Mouse (Mus musculus) forebrain, embryonic 10.5 days (tissue): ENCODE data around the gene Timp3. TPM values are rescaled to one million over a fixed set of nuclear protein-coding genes. Genes with fewer than 3 reads are reported as not detected.

Experiments used
- DNase-seq: peaks from one replicate; pipeline ENCODE4 v3.0.0-alpha.2; 2017; ENCODE audit warnings: low spot score; ENCODE audit errors: extremely low spot score
- H3K27ac ChIP-seq: fragments of 300-500 bp; sonication (generic); 2 replicates; pipeline ENCODE4 v1.5.1; 2016; ENCODE audit warnings: mild to moderate bottlenecking
- H3K27me3 ChIP-seq: fragments of 300-500 bp; sonication (generic); 2 replicates; pipeline ENCODE4 v1.6.1; 2016; ENCODE audit warnings: mild to moderate bottlenecking; ENCODE audit not compliant: poor library complexity, severe bottlenecking
- H3K36me3 ChIP-seq: fragments of 300-500 bp; sonication (generic); replicated peaks from 2 replicates; pipeline ENCODE4 v1.6.1; 2016; ENCODE audit warnings: mild to moderate bottlenecking, moderate library complexity
- H3K4me1 ChIP-seq: fragments of 300-500 bp; sonication (generic); 2 replicates; pipeline ENCODE4 v1.6.1; 2016
- H3K4me3 ChIP-seq: fragments of 300-500 bp; sonication (generic); 2 replicates; pipeline ENCODE4 v1.5.1; 2016; ENCODE audit warnings: mild to moderate bottlenecking, moderate library complexity
- H3K9me3 ChIP-seq: fragments of 300-500 bp; sonication (generic); 2 replicates; pipeline ENCODE4 v1.6.1; 2016; ENCODE audit warnings: mild to moderate bottlenecking, moderate library complexity
- WGBS: fragments of 180-500 bp; shearing (Covaris S2); methylation state at CpG from one replicate; pipeline ENCODE4 v1.1.7; 2016; 5-methylcytosine and 5-hydroxymethylcytosine counted together
- polyA plus RNA-seq: library from polyadenylated mRNA; unstranded; fragments of >200 nt; fragmentation: Nextera tagmentation; extraction: Ambion mirVana; gene quantifications from 2 replicates; pipeline ENCODE4 v1.2.1, GENCODE M21; 2016

Gene Timp3
- polyA plus RNA-seq, result 22.1 and 22.4 TPM in 2 replicates

DNA sequence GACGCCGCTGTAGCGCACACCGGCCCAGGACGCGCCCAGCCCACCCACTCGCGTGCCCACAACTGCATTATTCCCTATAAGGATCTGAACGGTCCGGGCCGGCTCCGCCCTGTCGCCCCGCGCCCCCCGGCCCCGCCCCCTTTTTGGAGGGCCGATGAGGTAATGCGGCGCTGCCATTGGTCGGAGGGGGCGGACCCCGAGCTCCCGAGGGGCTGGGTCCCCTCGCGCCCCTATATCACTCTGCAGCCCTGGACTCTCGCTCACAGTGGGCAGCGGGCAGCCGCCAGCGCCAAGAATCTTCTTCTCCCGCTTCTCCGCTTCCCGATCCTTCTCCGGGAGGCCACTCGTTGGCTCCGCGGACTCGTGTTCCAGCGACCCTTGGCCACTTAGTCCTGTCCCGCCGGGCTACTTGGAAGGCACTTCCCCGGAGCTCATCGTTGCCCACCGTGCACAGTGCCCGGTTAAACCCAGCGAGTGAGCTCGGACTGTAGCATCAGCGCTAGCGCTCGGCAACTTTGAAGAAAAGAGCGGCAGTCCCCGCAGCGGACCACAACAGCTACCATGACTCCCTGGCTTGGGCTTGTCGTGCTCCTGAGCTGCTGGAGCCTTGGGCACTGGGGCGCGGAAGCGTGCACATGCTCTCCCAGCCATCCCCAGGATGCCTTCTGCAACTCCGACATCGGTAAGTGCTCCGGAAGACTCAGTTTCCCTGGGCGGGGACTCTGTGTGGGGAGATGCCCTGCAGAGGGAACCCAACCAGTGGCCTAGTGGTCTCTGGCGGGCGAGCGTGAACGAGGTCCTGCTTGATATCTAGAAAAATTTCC, at the start of gene Timp3:
Timp3 (plus strand) TSS at position 80 of the 824 bp plus-strand sequence.
- Histone ChIP-seq H3K4me1 (peaks cover 72% of the 10 kb centered on the region), H3K27me3 (peaks cover 72% of the 10 kb centered on the region), H3K4me3 (peak within 1 kb of the TSS; percentile 70), H3K9me3 (no peaks in the 10 kb centered on the region), H3K27ac (peak within 1 kb of the TSS; percentile 85), H3K36me3 (no peaks in the 10 kb centered on the region)
- WGBS, result under 1% methylated on average over 64 of the region's 65 CpGs
- peak; percentile 81 for DNase-seq

DNA sequence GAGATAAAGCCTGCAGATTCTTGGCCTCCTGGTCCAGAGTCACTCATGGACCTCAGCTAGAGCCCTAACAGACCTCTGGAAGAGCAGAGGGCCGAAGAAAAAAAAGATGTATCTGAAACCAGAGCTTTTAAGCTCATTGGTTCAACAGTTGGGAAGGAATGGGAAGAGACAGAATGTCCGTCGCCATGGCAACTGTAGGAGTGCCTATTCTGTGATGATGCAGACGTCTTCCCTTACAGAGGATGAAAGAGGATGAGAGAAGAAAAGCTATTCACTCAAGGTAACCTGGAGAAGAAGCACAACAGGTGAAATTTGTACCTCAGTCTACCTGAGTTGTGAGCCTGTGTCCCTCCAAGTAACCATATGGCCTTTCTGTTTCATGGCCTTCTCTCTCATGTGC, 44.0 kb upstream of the Timp3 start:
- H3K4me3 ChIP-seq, result no peak overlapping the region
- no peaks in the 10 kb centered on the region for H3K9me3 ChIP-seq
- no peak for DNase-seq
- H3K27me3 ChIP-seq, result no peaks in the 10 kb centered on the region
- no peaks in the 10 kb centered on the region for H3K4me1 ChIP-seq
- no peak overlapping the region for H3K27ac ChIP-seq
- H3K36me3 ChIP-seq, result no peaks in the 10 kb centered on the region
- 56% methylated on average over 4 of the region's 4 CpGs for WGBS

DNA sequence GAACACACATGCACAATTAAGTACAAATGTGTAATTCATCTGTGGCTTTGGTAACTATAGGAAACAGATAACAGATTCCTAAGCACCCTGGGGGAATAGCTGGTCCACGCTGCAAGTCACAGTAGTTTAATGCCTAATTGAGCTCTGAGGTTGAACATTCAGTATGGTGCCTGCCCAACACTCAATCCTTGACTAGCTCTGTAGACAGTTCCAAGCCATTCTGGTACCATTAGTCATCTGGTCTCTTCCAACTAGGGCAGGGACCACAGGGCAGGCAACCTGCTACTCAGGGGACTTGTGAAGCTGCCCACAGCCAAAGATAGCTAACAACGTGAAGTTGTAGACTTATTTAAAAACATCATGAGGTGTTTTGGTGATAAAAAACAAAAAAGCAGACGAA, 43.1 kb upstream of the Timp3 start:
- WGBS, result 87% methylated on average over 3 of the region's 3 CpGs
- no peak for DNase-seq
- H3K27ac ChIP-seq, result no peak overlapping the region

DNA sequence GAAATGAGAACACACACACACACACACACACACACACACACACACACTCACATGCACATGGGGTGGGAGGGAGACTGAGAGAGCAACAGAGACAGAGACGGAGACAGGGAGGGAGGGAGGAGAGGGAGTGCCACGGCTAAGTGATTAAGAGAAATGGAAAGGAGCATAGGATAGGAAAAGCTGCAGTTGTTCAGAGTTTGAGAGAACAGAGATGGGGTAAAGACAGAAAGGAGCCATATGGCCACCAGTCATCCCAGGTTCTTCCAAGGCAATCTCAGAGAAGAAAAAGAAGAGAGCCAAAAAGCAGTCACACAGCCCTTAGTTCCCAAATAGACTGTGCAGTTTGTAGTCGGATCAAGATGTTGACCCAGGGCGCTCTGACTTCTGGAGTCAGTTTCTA, 42.1 kb upstream of the Timp3 start:
- 80% methylated on average over 4 of the region's 4 CpGs for WGBS
- DNase-seq, result no peak
- Histone ChIP-seq H3K36me3 (no peaks in the 10 kb centered on the region), H3K4me1 (no peaks in the 10 kb centered on the region), H3K27ac (no peak overlapping the region), H3K9me3 (no peaks in the 10 kb centered on the region), H3K27me3 (no peaks in the 10 kb centered on the region), H3K4me3 (no peak overlapping the region)

More for the DNA sequence above, 43.1 kb upstream of the Timp3 start:
- Histone ChIP-seq H3K4me3 (no peak overlapping the region), H3K9me3 (no peaks in the 10 kb centered on the region), H3K4me1 (no peaks in the 10 kb centered on the region), H3K36me3 (no peaks in the 10 kb centered on the region), H3K27me3 (no peaks in the 10 kb centered on the region)

DNA sequence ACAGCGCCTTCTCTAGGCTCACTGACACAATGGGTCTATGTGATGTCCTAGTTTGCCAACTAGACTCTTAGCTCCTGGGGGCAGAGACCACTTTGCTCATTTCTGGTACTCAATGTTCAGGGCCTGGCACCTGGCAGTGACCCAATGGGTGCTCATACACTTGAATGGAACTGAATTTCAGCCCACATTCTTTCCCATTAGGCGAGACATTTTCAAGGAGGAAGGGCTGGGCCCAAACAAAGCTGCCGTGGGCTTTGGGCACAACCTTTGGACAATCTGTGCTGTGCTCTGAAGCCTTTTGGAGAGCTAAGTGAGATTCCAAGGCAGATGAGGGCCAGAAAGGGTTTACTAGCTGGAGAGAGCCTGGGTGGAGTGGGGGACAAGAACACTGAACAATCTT, 41.2 kb upstream of the Timp3 start:
- no peak overlapping the region for H3K27ac ChIP-seq
- H3K4me3 ChIP-seq, result no peak overlapping the region
- H3K4me1 ChIP-seq, result no peaks in the 10 kb centered on the region
- H3K27me3 ChIP-seq, result no peaks in the 10 kb centered on the region
- no peak for DNase-seq
- H3K9me3 ChIP-seq, result no peaks in the 10 kb centered on the region
- no peaks in the 10 kb centered on the region for H3K36me3 ChIP-seq
- 89% methylated on average over 3 of the region's 3 CpGs for WGBS

DNA sequence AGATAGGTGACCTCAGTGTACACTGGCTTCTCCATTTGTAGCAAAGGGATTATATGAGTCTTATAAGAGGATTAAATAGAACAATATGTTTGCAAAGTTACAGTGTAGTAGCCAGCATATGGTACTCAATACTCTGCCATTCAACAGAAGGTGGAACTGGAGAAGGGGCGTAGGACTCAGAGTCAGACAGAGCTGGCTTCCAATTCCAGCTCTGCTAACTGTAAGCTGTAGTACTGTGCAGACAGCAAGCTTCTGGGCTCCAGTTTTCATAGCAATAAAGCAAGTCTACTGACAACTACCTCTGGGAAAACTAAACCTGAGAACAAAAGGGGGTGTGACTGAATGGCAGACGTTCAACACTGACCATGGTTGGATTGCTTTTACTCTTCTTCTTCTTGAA, 38.4 kb upstream of the Timp3 start:
- no peak overlapping the region for H3K27ac ChIP-seq
- WGBS, result 88% methylated on average over 2 of the region's 2 CpGs
- no peaks in the 10 kb centered on the region for H3K27me3 ChIP-seq

DNA sequence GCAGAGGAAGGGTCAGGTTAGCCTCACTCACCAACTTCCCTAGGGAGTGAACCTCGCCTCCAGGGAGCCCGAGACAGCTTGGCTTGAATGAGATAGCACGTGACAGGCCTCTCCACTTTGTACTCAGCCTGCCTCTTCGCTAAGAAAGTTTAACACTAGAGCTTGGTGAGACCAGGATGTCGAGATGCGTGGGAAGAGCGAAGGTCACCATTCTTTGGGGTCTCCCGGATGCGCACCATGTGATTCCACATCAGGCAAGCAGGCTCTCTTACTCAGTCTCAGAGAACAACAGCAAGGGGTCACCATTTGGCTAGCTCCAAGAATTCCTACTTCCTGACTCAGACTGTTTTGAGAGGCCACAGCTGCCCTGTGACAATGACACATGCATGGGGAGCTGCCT, 35.6 kb upstream of the Timp3 start:
- Histone ChIP-seq H3K36me3 (no peaks in the 10 kb centered on the region), H3K4me1 (no peaks in the 10 kb centered on the region), H3K9me3 (no peaks in the 10 kb centered on the region), H3K27ac (no peak overlapping the region), H3K27me3 (no peaks in the 10 kb centered on the region), H3K4me3 (no peak overlapping the region)
- 91% methylated on average over 9 of the region's 9 CpGs for WGBS
- no peak for DNase-seq

More for the DNA sequence above, 38.4 kb upstream of the Timp3 start:
- no peak overlapping the region for H3K4me3 ChIP-seq
- no peaks in the 10 kb centered on the region for H3K9me3 ChIP-seq
- DNase-seq, result no peak
- no peaks in the 10 kb centered on the region for H3K4me1 ChIP-seq
- H3K36me3 ChIP-seq, result no peaks in the 10 kb centered on the region

DNA sequence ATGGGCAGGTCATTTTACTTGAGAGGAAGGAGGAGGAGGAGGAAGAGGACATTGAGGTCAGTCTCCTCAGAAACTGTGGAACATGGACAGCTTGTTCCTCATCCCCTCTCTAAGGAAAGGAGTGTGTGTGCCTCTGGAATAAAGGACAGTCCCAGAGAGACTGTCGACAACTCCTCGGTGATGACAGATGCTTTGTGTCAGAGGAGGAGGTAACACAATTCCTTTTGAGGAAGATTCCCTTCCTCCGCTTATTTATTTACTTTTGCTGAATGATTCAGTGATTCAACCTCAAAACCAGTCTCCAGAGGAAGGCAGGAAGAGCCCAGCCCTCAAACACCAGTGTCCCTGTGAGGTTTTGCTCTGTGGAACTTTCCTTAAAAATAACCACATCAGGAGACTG, 29.9 kb upstream of the Timp3 start:
- no peak for DNase-seq
- no peaks in the 10 kb centered on the region for H3K27me3 ChIP-seq

DNA sequence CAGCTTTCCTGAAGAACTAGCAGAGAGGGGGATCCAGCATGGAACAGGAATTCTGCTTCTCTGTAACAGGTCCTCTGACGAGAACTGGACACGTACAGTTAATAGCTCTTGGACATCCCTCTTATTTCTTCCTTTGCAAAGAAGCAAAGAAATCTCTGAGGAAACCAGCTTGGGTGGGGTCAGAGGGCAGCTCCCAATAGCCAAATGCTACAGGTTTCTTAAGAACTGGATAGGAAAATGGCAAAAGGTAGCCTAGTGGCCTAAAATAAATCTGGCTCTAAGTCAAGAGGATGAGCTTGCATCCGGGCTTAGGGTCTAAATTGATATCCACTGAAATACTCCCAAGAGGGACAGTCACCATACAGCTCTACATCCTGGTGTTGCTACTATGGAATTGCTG, 27.3 kb upstream of the Timp3 start:
- no peaks in the 10 kb centered on the region for H3K27me3 ChIP-seq
- peaks cover 10% of the 10 kb centered on the region for H3K4me1 ChIP-seq
- WGBS, result 89% methylated on average over 3 of the region's 3 CpGs
- no peak for DNase-seq
- no peaks in the 10 kb centered on the region for H3K36me3 ChIP-seq
- H3K4me3 ChIP-seq, result no peak overlapping the region
- H3K27ac ChIP-seq, result 0 out of 2 replicates have a peak overlapping the region, but pooled peaks have one; percentile 36
- no peaks in the 10 kb centered on the region for H3K9me3 ChIP-seq

More for the DNA sequence above, 29.9 kb upstream of the Timp3 start:
- H3K4me3 ChIP-seq, result no peak overlapping the region
- H3K4me1 ChIP-seq, result peaks cover 10% of the 10 kb centered on the region
- H3K36me3 ChIP-seq, result no peaks in the 10 kb centered on the region
- no peak overlapping the region for H3K27ac ChIP-seq
- H3K9me3 ChIP-seq, result no peaks in the 10 kb centered on the region
- 77% methylated on average over 3 of the region's 3 CpGs for WGBS

DNA sequence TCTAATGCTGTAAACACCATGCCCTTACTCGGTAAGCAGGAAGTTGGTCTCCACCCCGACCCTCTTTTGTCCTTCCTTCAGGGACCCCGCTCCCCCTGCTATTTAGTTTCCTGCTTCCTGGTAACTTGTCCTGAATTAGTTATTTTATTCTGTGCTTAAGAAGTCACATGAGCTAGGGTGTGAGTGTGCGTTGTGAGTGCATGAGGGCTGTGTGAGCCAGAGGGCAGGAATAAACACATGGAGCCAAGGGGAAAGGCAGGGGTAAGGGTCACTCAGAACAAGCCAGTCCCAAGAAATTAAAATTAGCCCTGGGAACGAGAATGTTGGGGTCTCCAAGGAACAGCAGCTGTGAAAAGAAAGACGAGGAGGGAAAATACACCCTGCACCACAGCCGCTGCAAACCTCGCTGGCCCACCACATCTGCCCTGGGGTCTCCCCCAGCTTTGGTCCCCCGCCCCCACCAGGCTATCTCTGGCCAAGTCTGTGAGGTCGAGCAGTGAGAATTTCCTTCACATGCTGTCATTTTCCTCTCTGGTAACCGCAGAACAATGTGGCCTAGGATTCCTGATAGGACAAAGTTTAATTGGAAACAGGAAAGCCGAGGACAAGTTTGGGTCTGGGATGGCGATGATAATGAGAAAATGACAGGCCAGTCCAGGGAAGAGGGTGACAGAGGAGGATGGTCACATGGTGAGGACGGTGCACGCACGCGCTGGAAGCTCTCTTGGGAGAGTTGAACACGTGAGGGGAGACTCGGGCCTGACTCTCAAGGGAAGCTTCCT, 26.6 kb upstream of the Timp3 start:
- peaks cover 10% of the 10 kb centered on the region for H3K4me1 ChIP-seq
- H3K27me3 ChIP-seq, result no peaks in the 10 kb centered on the region
- DNase-seq, result no peak
- H3K27ac ChIP-seq, result peak overlapping the region; percentile 36
- H3K9me3 ChIP-seq, result no peaks in the 10 kb centered on the region
- no peaks in the 10 kb centered on the region for H3K36me3 ChIP-seq
- no peak overlapping the region for H3K4me3 ChIP-seq
- 69% methylated on average over 19 of the region's 19 CpGs for WGBS

DNA sequence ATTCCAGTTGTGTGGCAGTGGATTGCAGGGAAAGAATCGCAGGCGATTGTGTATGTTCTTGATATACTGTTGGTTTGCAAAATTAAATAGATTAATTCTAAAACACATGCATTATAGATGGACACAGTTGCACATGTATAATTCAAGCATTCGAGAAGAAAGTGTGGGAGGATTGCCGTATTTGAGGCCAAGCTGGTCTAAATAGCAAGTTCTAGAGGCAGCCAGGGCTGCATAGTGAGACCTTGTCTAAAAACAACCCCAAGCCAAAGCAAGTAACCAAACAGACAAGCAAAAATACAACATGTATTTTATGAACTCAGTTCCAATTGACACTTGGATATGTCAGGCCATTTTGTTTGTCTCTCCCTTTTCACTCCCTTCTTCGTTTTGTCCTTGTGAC, 24.6 kb upstream of the Timp3 start:
- no peaks in the 10 kb centered on the region for H3K36me3 ChIP-seq
- no peak overlapping the region for H3K27ac ChIP-seq
- H3K4me3 ChIP-seq, result no peak overlapping the region
- 88% methylated on average over 5 of the region's 5 CpGs for WGBS
- no peaks in the 10 kb centered on the region for H3K9me3 ChIP-seq
- no peak for DNase-seq
- H3K27me3 ChIP-seq, result no peaks in the 10 kb centered on the region
- H3K4me1 ChIP-seq, result peaks cover 10% of the 10 kb centered on the region

DNA sequence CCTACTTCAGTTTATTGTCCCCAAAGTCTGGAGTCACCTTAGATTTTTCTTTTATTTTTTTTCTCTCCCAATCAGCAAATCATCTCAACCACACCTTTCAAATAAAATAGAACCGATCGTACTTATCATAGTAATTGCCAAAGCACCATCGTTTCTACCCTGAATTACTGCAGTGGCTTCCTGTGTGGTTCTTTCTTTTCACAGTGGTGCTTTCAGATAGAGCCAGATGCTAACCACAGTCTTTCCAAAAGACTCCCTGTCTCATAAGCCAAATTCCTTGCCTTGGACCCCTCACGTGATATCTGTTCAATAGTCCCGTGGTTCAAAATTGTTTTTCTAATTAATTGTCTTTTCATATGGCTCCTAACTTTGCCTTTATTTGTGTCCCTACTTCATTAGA, 22.8 kb upstream of the Timp3 start:
- H3K36me3 ChIP-seq, result no peaks in the 10 kb centered on the region
- H3K9me3 ChIP-seq, result no peaks in the 10 kb centered on the region
- no peak overlapping the region for H3K4me3 ChIP-seq
- 91% methylated on average over 5 of the region's 5 CpGs for WGBS
- peaks cover 10% of the 10 kb centered on the region for H3K4me1 ChIP-seq
- H3K27me3 ChIP-seq, result no peaks in the 10 kb centered on the region
- H3K27ac ChIP-seq, result no peak overlapping the region
- DNase-seq, result no peak

DNA sequence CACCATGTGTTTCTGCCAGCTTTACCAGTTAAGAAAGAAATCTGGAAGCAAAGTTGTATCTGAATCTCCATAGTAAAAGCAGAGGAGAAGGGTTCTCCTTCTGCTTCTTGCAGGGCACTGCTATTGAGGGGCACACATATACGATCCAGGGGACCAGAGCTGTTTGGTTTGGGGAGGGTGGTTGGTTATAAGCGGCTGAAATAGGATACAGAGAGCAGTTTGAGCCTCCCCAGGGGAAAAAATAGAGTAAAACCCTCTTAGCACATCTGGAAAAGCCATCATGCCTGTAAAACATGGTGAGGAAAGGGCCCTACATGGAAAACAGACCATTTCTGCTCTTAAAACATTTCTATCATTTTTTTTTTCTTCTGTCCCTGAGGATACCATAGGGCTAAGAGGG, 21.7 kb upstream of the Timp3 start:
- H3K9me3 ChIP-seq, result no peaks in the 10 kb centered on the region
- no peak overlapping the region for H3K27ac ChIP-seq
- no peaks in the 10 kb centered on the region for H3K27me3 ChIP-seq
- DNase-seq, result no peak
- no peaks in the 10 kb centered on the region for H3K36me3 ChIP-seq
- H3K4me1 ChIP-seq, result peaks cover 6% of the 10 kb centered on the region
- no peak overlapping the region for H3K4me3 ChIP-seq
- WGBS, result 76% methylated on average over 2 of the region's 2 CpGs
